Mouse (Mus musculus) lung, postnatal 10 days (tissue): ENCODE measurements around the gene Kcnj1.

Experiments
- DNase-seq: peaks from one replicate; pipeline ENCODE4 v3.0.0; 2021

Gene Kcnj1

GRCm38 (mm10) chr9:32372202-32372601 lies at the start of gene Kcnj1:
Gene Kcnj1, plus strand, starts transcription at chr9:32372493.
- no peak for DNase-seq

DNA sequence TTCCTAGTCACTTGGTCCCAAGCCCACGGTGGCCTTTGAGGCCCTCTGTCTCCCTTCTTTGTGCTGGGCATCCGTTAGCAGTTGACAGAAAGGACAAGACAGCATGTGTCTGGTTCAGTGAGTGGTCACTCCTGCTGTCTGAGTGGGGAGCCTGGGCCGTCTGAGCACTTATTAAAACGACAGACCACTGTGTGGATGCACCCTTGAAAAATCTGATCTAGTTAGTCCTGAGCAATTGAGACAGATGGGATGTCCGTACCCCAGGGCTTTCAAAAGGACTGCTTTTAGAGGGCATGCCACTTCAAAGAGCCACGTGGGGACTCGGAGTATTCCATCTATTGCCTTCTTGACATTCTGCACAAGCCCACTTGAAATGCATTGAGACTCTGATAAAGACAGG lies 48.7 kb upstream of the Kcnj1 start:
- no peak for DNase-seq

GRCm38 (mm10) chr9:32328777-32329176 lies 43.5 kb upstream of the Kcnj1 start:
- DNase-seq, result no peak

DNA sequence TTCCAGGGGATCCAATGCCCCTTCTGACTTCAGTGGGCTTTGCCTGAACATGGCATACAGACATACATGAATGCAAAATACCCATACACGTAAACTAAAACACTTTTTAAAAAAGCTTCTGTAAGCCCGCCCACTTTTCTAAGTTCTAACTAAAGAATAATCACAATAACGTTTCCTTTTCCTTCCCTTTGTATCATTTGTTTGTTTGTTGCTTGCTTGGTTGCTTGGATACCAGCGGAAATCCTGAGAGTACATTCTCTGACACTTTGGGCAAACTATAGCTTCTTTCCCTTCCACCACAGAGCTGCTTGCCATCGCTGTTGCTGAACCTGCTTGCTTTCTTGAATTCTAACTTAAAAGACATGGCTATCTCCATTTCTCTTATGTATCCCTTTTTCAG lies 41.1 kb upstream of the Kcnj1 start:
- peak; percentile 26 for DNase-seq

- peak; percentile 56 for DNase-seq
Observed at GRCm38 (mm10) chr9:32335389-32336150, 36.7 kb upstream of the Kcnj1 start.

DNA sequence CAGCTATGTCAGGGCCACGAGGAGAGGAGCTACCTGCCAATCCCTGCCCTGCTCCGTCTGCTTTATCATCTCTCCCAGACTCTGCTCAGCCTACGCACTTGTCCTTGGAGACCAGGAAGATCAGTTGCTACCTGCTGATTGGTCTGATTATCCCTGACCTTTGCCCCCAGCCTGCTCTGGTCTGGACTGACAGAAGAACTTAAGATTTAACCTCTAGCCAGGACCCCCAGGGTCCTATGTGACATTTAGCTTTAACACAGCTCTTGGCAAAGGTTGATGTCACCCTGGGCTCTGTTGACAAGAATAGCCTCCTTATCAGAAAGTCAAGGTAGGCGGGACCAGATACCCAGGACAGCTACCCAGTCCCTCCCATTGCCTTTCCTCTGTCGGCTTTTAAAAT lies 31.5 kb upstream of the Kcnj1 start:
- DNase-seq, result no peak

DNA sequence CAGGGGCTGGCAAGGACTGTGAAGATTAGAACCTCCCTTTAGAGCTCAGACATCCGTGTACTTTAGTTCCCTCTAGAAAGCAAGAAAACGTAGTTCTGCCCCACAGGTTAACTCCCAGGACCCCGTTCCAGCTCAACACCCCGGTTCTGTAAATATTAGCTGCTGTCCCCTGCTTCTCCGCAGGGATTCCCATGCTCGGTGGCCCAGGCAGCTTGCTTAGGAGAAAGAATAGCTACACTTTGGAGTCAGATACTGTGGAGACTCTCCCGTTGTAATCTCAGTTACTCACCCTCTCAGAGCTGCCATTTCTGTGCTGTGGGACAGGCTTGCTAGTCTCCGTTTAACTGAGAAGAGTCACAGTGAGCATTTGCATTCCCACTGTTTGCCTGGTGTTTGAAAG lies 29.4 kb upstream of the Kcnj1 start:
- no peak for DNase-seq

DNA sequence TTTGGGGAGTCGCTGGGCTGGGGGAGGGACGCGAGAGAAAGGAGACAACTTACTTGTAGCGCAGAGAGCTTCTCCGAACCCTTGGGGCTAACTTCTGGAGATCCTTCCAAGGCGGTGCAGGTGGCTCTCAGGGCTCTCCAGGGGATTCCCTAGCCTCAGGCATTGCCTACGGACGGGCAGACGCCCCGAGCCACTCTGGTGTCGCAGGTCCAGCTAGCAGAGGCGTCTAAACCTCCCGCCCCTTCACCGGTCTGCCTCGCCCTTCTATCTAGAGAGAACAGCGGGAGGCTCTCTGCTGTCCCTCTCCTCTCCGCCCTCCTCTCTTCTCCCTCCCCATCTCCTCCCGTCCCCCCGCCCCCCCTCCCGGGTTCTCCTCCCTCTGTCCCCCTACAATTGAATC lies 28.2 kb upstream of the Kcnj1 start, which contains the start of gene Kcnj5:
Kcnj5 (minus strand) TSS at position 300 of the 400 bp plus-strand sequence.
- DNase-seq, result no peak

DNA sequence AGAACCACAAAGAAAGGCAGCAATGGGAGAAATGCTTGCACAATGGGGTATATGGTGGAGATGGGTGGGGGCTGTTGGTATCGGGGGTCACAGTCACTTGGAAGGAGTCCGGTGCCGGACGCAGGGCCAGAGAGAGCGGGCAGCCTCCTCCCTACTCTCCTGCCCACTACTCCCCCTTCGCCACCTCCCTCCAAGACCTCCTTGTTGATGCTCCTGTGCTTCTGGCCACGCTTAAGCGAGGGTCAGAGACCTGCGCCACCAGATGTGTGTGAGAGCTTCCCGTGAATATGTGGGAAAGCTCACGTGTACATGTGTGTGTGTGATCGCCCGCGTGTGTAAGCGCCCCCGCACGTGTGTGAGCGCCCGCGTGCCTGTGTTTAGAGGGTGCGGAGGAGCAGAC lies 27.8 kb upstream of the Kcnj1 start:
- DNase-seq, result no peak

DNA sequence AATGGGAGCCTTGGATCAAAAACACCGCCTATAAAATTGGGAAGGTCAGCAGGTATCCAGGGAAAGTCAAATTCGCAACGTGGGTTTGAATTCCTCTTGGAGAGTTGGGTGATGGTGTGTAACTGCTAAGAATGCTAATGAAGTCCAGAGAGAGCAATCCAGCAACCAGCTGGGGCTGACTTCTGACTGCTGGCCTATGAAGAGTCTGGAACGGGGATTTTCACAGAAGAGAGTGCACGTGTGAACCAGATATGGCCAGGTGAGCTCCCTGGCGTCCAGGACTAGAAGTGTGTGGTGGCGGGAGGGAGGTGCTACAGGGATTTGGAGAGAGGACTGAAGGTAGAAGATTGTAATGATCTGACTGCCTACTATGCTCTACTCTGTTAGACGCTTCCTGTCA lies 24.2 kb upstream of the Kcnj1 start:
- no peak for DNase-seq

DNA sequence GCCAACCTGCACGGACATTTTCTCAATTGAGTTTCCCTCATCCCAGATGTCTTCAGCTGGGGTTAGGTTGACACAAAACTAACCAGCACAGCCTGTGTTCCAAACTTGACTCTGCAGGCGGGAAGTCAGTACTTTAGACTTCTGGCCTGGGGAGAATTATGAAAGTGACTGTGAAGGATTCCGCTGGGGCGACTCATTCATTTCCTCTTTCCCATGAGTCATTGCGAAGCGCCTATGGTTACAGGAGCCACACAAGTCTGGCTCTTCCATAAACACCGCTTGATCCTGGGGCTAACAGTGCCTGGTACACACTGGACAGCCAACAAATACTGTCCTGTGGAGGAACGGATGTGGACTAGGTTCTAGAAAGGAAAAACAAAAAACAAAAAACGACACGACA lies 22.9 kb upstream of the Kcnj1 start:
- DNase-seq, result no peak

DNA sequence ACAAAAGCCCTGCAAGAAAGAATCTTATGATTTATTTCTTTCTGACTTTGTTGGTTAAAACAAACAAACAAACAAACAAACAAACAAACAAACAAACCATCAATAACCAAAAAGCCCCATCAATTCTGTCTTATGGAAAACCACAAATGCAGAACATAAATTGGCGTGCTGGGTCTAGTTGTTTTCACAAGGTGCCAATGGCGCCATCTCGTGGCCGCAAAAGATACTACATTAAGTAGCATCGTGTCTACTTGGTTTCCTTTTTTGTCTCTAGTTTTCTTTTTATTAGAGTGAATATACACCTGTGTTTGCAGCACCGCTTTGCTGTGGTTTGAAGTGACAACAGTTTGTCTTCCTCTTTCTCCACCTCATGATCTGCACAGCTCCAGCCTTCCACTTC lies 22.0 kb upstream of the Kcnj1 start:
- peak; percentile 78 for DNase-seq

- no peak for DNase-seq
Observed at GRCm38 (mm10) chr9:32360770-32361169, 11.5 kb upstream of the Kcnj1 start.

DNA sequence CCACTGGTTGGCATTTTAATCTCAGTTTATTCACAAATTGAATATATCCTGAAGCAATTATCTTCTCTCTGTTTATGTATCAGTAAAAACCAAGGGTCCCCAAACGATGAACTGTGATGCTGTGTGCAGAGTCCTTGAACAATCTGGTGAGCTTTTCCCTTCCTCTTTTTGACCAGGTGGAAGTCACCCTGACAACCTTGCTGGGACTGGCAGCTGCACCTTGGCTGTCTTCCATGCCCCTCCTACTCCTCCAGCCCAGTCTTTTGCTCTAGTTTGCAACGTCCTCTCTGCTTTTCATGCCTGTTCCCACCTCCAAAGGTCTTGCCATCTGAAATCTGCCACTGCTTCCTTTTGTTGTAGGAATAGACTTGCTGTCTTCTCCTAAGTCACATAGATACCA lies 3.5 kb upstream of the Kcnj1 start:
- DNase-seq, result no peak

DNA sequence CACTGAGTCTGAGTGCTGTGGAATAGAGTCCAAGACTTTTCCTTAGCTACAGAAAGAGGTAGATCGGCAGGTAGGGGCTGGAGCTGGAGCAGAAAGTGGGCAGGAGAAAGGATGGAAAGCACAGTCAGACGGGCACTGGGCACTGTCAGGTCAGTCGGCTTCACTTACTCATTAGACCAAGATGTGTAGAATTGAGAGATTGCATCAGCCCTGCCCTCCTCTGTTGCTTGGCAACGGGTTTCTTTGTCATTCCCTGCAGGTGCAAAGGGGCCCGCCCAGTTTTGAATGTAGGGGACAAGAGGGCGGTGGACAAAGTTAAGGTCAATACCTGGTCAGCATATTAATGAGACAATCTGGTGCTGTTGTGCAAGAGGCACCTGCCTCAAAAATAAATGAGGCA lies 2.9 kb upstream of the Kcnj1 start:
- DNase-seq, result no peak

DNA sequence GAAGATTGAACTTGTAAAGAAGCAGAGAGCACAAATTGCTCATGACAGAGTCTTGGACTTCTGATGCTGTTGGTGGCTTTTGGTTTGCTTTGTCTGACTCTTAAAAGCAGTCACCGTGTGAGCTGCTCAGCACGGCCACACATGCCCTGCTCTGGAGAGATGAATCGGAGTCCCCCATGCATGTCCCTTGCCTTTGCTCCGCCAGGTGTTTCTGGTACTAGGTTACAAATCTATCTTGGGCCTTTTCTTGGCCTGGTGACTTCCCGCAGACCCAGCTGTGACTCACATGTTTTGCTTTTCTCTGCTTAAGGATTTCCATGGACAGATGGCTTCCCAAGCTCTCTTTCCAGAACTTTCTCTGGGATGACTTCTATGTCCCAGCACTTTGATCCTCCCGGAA lies 1.4 kb downstream of the Kcnj1 start:
- DNase-seq, result no peak

GRCm38 (mm10) chr9:32376031-32376430 lies 3.7 kb downstream of the Kcnj1 start:
- no peak for DNase-seq

DNA sequence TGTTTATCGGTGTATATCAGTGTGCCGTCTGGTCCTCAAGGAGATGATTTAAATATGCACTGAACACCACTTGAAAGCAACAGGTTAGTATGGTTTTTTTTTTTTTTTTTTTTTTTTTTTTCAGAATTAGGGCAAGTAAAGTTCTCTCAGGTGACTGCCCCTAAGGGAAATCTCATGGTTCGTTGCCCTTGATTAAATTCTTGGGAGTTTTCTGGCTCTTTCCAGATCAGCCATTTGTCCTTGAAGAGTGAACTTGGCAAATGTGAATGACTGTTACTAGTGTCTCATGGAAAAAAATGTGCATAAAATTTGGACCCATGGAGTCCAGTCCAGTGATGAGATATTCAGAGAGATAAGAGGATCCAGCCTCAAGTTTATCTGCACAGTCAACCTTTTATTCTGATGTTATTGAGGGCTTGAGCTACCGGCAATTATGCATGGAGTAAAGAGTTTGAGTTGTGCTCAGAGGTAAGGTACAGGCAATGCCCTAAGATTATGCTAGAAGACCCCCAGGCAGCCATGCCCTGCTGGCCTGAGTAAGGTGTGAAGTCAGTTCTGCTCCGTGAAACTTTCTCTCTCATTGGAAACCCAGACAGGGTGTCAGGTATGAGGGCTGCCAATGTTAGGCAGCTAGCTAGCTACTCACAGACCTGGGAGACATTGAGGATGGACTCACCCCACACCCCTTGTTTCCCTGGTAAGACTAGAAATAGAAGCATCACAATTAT lies 4.7 kb downstream of the Kcnj1 start:
- DNase-seq, result no peak

GRCm38 (mm10) chr9:32384906-32385305 lies 12.6 kb downstream of the Kcnj1 start:
- no peak for DNase-seq

- DNase-seq, result peak; percentile 31
Observed at GRCm38 (mm10) chr9:32388120-32388519, 15.8 kb downstream of the Kcnj1 start.

DNA sequence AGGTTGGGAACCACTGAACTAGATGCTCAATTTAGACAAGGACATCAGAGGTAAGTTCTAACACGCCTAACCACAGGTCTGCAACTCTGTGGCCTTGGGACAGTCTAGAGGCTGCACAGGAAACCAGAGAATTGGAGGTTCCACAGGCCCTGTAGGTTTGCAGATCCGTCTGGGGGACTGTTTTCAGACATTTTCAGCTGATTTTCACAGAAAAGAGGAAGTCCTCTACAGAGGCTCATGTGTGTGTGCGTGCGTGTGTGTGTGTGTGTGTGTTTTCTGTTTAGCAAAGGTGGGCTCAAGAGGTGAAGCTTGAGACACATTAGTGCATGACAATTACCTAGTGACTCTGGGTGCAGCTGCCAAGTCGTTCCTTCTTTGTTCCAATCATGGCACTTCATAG lies 18.8 kb downstream of the Kcnj1 start:
- no peak for DNase-seq

DNA sequence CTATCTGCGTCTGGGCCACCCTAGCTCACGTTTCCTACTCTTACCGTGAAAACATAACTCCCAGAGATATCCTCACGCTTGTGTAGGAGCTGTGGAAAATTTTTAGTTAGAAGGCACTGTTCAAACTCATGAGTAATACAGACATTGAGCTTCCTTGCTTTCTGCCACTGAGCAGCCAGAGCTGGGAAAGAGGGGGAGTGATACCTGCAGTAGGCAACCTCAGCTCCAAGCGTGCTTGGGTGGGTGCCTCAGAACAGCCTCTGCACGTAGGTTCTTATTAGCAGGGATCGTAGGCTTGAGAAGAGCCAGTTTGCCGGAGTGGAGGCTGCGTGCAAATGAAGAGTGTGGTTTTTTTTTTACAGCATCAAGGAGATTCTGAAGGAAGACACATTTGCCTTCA lies 19.4 kb downstream of the Kcnj1 start:
- no peak for DNase-seq

- no peak for DNase-seq
Observed at GRCm38 (mm10) chr9:32392716-32393115, 20.4 kb downstream of the Kcnj1 start.

GRCm38 (mm10) chr9:32394761-32395161 lies 22.5 kb downstream of the Kcnj1 start:
- no peak for DNase-seq

DNA sequence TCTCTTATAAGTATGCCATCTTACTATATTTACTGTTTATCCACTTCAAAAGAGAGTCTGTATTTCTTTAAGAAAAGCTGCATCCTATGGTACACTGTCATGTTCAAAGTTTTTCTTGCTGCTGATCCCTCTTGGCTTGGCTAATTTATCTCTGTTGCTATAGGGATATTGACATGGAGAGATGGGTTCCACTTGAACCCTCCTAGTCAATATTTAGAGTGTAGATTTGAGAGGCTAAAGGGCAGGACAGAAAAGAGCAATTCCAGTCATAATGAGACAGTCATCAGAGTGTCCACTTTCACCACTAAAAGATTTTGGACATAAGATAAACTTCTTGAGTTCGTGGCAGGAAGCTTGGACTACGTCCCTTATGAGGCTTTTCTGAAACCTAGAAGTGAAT lies 27.9 kb downstream of the Kcnj1 start:
- DNase-seq, result no peak
